Mouse (Mus musculus): ENCODE results near the gene Tet1. TPM values are rescaled to one million over a fixed set of nuclear protein-coding genes. Genes with fewer than 3 reads are reported as not detected.

Gene Tet1
- total RNA-seq, 2 experiments from 2014 or later: 15.3 to 26.2 TPM

Other genes with a start within 250 kb of the Tet1 start
- under 1 TPM; 0.49 to 0.68 TPM for gene Stox1, start 182.9 kb downstream of the Tet1 start, total RNA-seq (2021)
- 10 to 100 TPM; 38.6 to 52.3 TPM for gene Ccar1, start 116.7 kb downstream of the Tet1 start, total RNA-seq (2021)
- 10 to 100 TPM; 19.8 to 22.0 TPM for gene Slc25a16, start 11.6 kb upstream of the Tet1 start, total RNA-seq (2021)
- 1 to 10 TPM; 1.9 to 3.4 TPM for gene Dna2, start 38.0 kb upstream of the Tet1 start, total RNA-seq (2021)
- 10 to 100 TPM; 12.2 to 12.3 TPM for gene Rufy2, start 71.2 kb upstream of the Tet1 start, total RNA-seq (2021)
- gene Hnrnph3, start 115.2 kb upstream of the Tet1 start, total RNA-seq (2021): 10 to 100 TPM; 15.9 to 24.0 TPM
- gene Pbld2, start 115.3 kb upstream of the Tet1 start, total RNA-seq (2021): 1 to 10 TPM; 1.2 to 1.6 TPM
- under 1 TPM; 0.56 to 0.75 TPM for gene Pbld1, start 151.2 kb upstream of the Tet1 start, total RNA-seq (2021)
- under 1 TPM; 0.14 to 0.32 TPM for gene Atoh7, start 190.7 kb upstream of the Tet1 start, total RNA-seq (2021)

All from gastrocnemius, postnatal 10 days (tissue).